Mouse (Mus musculus) liver, embryonic 14.5 days (tissue): ENCODE measurements around the gene Ptprt.

Experiments
- CTCF ChIP-seq: IDR thresholded peaks from 2 replicates; pipeline ENCODE4 v1.5.1; 2016; ENCODE audit warnings: antibody characterized with exemption, low read depth, control low read depth
- EP300 ChIP-seq: IDR thresholded peaks from 2 replicates; pipeline ENCODE4 v1.6.1; 2016; ENCODE audit warnings: antibody characterized with exemption, low read depth

DNA sequence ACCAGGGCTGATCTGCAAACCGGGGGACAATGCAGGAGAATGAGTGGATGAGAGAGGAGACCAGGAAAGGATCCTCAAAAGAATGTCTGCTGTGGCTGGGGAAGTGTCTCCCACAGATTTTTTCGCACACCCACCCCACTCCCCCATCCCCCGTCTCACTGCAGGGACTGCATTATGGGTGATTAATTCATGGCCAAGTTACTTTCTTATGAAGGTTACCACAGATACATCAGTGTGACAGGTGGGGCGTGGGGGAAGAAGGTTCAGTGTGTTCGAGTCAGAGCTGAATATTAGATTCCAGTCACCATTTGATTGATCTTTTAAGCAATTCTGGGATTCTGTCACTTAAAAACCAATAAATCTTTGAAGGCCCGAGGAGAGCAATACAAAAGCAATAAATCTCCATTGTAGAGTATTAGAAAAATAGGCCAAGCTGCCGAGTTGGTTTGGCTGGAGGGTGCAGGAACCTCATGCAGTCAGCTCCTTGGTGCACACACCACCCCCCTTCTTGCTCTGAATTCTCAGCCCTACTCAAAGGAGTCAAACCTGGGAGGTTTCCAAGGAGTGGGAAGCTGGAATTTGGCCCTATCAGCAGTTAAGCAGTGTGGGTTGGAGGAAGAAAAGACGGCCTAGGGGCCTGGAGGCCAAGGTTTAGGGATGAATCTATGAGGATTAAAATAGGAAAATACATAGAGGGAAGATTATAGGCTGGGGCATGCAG is 854.5 kb downstream of the Ptprt start:
- TF ChIP-seq CTCF, result no peak
- TF ChIP-seq EP300, result no peak
